Mouse (Mus musculus) liver, postnatal 0 days (tissue): Measurements from ENCODE around the gene Clasp2. TPM values are rescaled to one million over a fixed set of nuclear protein-coding genes. Genes with fewer than 3 reads are reported as not detected.
A peak's percentile ranks its signal among the peaks of the same experiment; 100 is the strongest.

ENCODE experiments used
- ATAC-seq: fragments of 200-750 bp; cut with Nextera tagmentation; 2 replicates; pipeline ENCODE4 v1.8.0; 2017; ENCODE audit warnings: mild to moderate bottlenecking, moderate library complexity
- DNase-seq: peaks from one replicate; pipeline ENCODE4 v3.0.0-alpha.2; 2016
- H3K27ac ChIP-seq: fragments of 300-500 bp; sonication (generic); 2 replicates; pipeline ENCODE4 v1.5.1; 2014; ENCODE audit warnings: antibody characterized with exemption, moderate library complexity, mild to moderate bottlenecking, low read depth
- H3K27me3 ChIP-seq: fragments of 300-500 bp; sonication (generic); 2 replicates; pipeline ENCODE4 v1.6.1; 2014; ENCODE audit warnings: low read length, control low read depth, mixed read lengths; ENCODE audit not compliant: insufficient read depth
- H3K36me3 ChIP-seq: fragments of 300-500 bp; sonication (generic); replicated peaks from 2 replicates; pipeline ENCODE4 v1.6.1; 2014; ENCODE audit warnings: mild to moderate bottlenecking, control low read depth, low read length, moderate library complexity, mixed read lengths; ENCODE audit not compliant: insufficient read depth
- H3K4me1 ChIP-seq: fragments of 300-500 bp; sonication (generic); 2 replicates; pipeline ENCODE4 v1.6.1; 2014; ENCODE audit warnings: antibody characterized with exemption, mild to moderate bottlenecking, control low read depth; ENCODE audit not compliant: insufficient read depth
- H3K4me2 ChIP-seq: fragments of 300-500 bp; sonication (generic); 2 replicates; pipeline ENCODE4 v1.6.1; 2014; ENCODE audit warnings: low read depth, mild to moderate bottlenecking, low read length, moderate library complexity, mixed read lengths
- H3K4me3 ChIP-seq: fragments of 300-500 bp; sonication (generic); 2 replicates; pipeline ENCODE4 v1.5.1; 2014; ENCODE audit warnings: low read depth, low read length
- H3K9ac ChIP-seq: fragments of 300-500 bp; sonication (generic); replicated peaks from 2 replicates; pipeline ENCODE4 v1.6.1; 2014; ENCODE audit warnings: mild to moderate bottlenecking, moderate library complexity
- H3K9me3 ChIP-seq: fragments of 300-500 bp; sonication (generic); 2 replicates; pipeline ENCODE4 v1.6.1; 2016; ENCODE audit warnings: mild to moderate bottlenecking, control low read depth, low read length, mixed read lengths
- CTCF ChIP-seq: sonication (generic); IDR thresholded peaks from 2 replicates; pipeline ENCODE4 v1.5.1; 2016; ENCODE audit warnings: antibody characterized with exemption, low read depth
- EP300 ChIP-seq: IDR thresholded peaks from 2 replicates; pipeline ENCODE4 v1.6.1; 2016; ENCODE audit warnings: antibody characterized with exemption, low read depth, mild to moderate bottlenecking
- WGBS: fragments of 180-500 bp; shearing (Covaris S2); extraction: QIAGEN DNeasy Blood & Tissue Kit; methylation state at CpG from one replicate; pipeline ENCODE4 v1.1.7; 2014; ENCODE audit not compliant: insufficient replicate concordance; 5-methylcytosine and 5-hydroxymethylcytosine counted together
- polyA plus RNA-seq: library from polyadenylated mRNA; unstranded; fragments of >200 nt; fragmentation: Nextera tagmentation; extraction: Ambion mirVana; gene quantifications from 2 replicates; pipeline ENCODE4 v1.2.1, GENCODE M21; 2015

Clasp2 gene
- polyA plus RNA-seq, 1 experiment from 2014 or later, result 4.9 TPM

- WGBS, result 73% methylated on average over 2 of the region's 2 CpGs
These were observed 62.5 kb downstream of the Clasp2 start for GRCm38 (mm10) chr9:113803751-113804150.

GRCm38 (mm10) chr9:113805359-113805758 is 64.1 kb downstream of the Clasp2 start:
- ATAC-seq, result no peak

More at GRCm38 (mm10) chr9:113803751-113804150, 62.5 kb downstream of the Clasp2 start:
- Histone ChIP-seq H3K9ac (no peak overlapping the region), H3K4me3 (no peak overlapping the region), H3K9me3 (no peaks in the 10 kb centered on the region), H3K27me3 (no peaks in the 10 kb centered on the region), H3K4me2 (no peak overlapping the region), H3K4me1 (peaks cover 5% of the 10 kb centered on the region), H3K36me3 (no peaks in the 10 kb centered on the region), H3K27ac (no peak overlapping the region)
- DNase-seq, result no peak
- no peak for ATAC-seq
- no peak for TF ChIP-seq EP300
- TF ChIP-seq CTCF, result no peak

GRCm38 (mm10) chr9:113811327-113811726 is 70.1 kb downstream of the Clasp2 start:
- Histone ChIP-seq H3K27ac (no peak overlapping the region), H3K4me1 (no peaks in the 10 kb centered on the region; the same call in 1 of the 2 replicates), H3K4me3 (no peak overlapping the region), H3K36me3 (peaks cover 4% of the 10 kb centered on the region; the same call in 1 of the 2 replicates), H3K27me3 (no peaks in the 10 kb centered on the region), H3K4me2 (no peak overlapping the region), H3K9ac (no peak overlapping the region), H3K9me3 (no peaks in the 10 kb centered on the region)
- DNase-seq (no peak), ATAC-seq (no peak)
- TF ChIP-seq EP300, result no peak
- no peak for TF ChIP-seq CTCF
- 65% methylated on average over 1 of the region's 1 CpGs for WGBS

More at GRCm38 (mm10) chr9:113805359-113805758, 64.1 kb downstream of the Clasp2 start:
- no peak for DNase-seq
- H3K4me1 ChIP-seq, result peaks cover 2% of the 10 kb centered on the region
- no peaks in the 10 kb centered on the region for H3K36me3 ChIP-seq
- 69% methylated on average over 1 of the region's 1 CpGs for WGBS
- no peak overlapping the region for H3K4me2 ChIP-seq
- no peak overlapping the region for H3K27ac ChIP-seq
- no peak overlapping the region for H3K9ac ChIP-seq
- H3K9me3 ChIP-seq, result no peaks in the 10 kb centered on the region
- no peaks in the 10 kb centered on the region for H3K27me3 ChIP-seq
- TF ChIP-seq EP300 (no peak), CTCF (no peak)
- no peak overlapping the region for H3K4me3 ChIP-seq

- ATAC-seq (peak; percentile 78), DNase-seq (peak; percentile 31)
- H3K9ac ChIP-seq, result no peak overlapping the region
- H3K27ac ChIP-seq, result no peak overlapping the region
- H3K4me2 ChIP-seq, result peak overlapping the region; percentile 51
- H3K4me1 ChIP-seq, result no peaks in the 10 kb centered on the region; the same call in 1 of the 2 replicates
- WGBS, result 32% methylated on average over 9 of the region's 9 CpGs
- H3K27me3 ChIP-seq, result no peaks in the 10 kb centered on the region
- no peaks in the 10 kb centered on the region for H3K9me3 ChIP-seq
- TF ChIP-seq EP300, result no peak
- no peak for TF ChIP-seq CTCF
- H3K4me3 ChIP-seq, result peak overlapping the region; percentile 28
- H3K36me3 ChIP-seq, result peaks cover 4% of the 10 kb centered on the region; the same call in 1 of the 2 replicates
These were observed 70.8 kb downstream of the Clasp2 start for GRCm38 (mm10) chr9:113811957-113812670.

GRCm38 (mm10) chr9:113812671-113813001 is 71.4 kb downstream of the Clasp2 start:
- Histone ChIP-seq H3K4me2 (peak overlapping the region; percentile 51), H3K27me3 (no peaks in the 10 kb centered on the region), H3K4me1 (no peaks in the 10 kb centered on the region; the same call in 1 of the 2 replicates), H3K36me3 (peaks cover 4% of the 10 kb centered on the region; the same call in 1 of the 2 replicates), H3K9ac (no peak overlapping the region), H3K9me3 (no peaks in the 10 kb centered on the region), H3K27ac (no peak overlapping the region), H3K4me3 (peak overlapping the region; percentile 28; the same call in 1 of the 2 replicates)
- ATAC-seq (no peak), DNase-seq (no peak)
- TF ChIP-seq CTCF (no peak), EP300 (no peak)
- WGBS, result 66% methylated on average over 4 of the region's 4 CpGs

- H3K9ac ChIP-seq, result no peak overlapping the region
- no peak overlapping the region for H3K27ac ChIP-seq
- 86% methylated on average over 5 of the region's 5 CpGs for WGBS
- TF ChIP-seq CTCF, result no peak
- TF ChIP-seq EP300, result no peak
- H3K4me3 ChIP-seq, result no peak overlapping the region
- H3K4me1 ChIP-seq, result no peaks in the 10 kb centered on the region; the same call in 1 of the 2 replicates
- H3K36me3 ChIP-seq, result peaks cover 4% of the 10 kb centered on the region; the same call in 1 of the 2 replicates
- no peak overlapping the region for H3K4me2 ChIP-seq
- ATAC-seq (no peak), DNase-seq (no peak)
- H3K27me3 ChIP-seq, result no peaks in the 10 kb centered on the region
- no peaks in the 10 kb centered on the region for H3K9me3 ChIP-seq
These were observed 71.8 kb downstream of the Clasp2 start for GRCm38 (mm10) chr9:113813086-113813485.
